ENCODE assay signal across 8 mouse cellular contexts in the genomic region with DNA sequence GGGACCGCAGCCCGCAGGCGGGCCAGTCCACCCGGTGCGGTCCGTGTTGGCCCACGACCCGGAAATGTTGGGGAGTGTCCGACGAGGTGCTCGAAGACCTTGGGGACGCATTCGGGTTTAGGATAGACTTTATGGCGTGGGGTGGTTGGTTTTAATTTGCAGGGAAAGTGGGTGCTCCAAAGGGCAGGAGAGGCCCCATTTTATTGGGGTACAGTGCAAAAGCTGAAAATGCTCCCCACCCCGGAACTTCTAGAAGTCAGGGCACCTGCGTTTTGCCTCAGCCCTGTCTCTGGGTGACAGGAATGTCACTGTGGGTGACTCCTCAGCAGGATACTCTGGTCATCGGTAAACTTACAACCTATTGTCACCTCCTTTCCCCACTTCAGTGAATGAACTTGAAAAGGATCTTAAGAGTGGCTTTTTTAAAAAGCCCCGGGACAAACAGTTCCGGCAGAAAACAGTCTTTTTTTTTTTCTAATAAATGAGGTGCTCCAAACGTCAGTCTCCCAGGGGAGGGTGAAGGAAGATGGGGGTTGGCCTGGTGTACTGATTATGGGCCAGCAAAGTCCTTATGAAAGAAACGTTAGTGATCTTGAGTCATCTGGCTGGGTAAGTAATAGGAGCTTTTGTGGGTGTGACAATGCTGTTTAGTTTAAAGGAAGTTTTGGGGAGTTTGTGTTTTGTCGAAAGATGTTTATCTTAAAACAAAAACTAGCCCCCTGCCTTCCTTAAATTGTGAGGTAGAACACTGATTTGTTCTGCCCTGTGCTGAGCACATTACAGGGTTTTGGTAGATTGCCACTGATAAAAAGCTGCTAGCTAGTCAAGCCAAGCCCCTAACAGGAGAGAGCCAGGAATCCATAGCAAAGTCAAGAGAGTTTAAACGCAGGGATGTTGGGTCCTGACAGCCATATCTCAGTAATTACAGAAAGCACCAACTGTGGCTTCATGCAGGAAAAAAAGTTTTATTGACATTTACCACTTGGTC. TPM values are rescaled to one million over a fixed set of nuclear protein-coding genes. Genes with fewer than 3 reads are reported as not detected.
A peak's percentile ranks its signal among the peaks of the same experiment; 100 is the strongest.
DNase-seq lines count a peak whose midpoint lies in the region; ATAC-seq and TF ChIP-seq lines count a peak whose summit lies in the region.

No protein-coding gene starts in this region.

- peak overlapping the region; percentile 89 for H3ac ChIP-seq in myocyte (ENCODE audit: control insufficient read depth, insufficient read length)

- 7% methylated on average over 23 of the region's 23 CpGs for WGBS in cerebellum, adult 2 months
- 6% methylated on average over 23 of the region's 23 CpGs for WGBS in bone marrow, adult 2 months
- 2% methylated on average over 23 of the region's 23 CpGs for WGBS in limb, embryonic 15.5 days

- H3K4me3 ChIP-seq in cerebellum, adult 2 months (replicated peaks; ENCODE audit: insufficient read depth, low read depth, low read length), result peak overlapping the region; percentile 88
- peak overlapping the region; percentile 45 for H3K4me3 ChIP-seq in bone marrow, adult 2 months (replicated peaks; ENCODE audit: control insufficient read depth, low read depth, low read length)
- peak overlapping the region; percentile 68 for H3K4me3 ChIP-seq in limb, embryonic 15.5 days
- peak overlapping the region; percentile 86 for H3K4me3 ChIP-seq in myocyte

- no peak for DNase-seq in cerebellum, adult 2 months
- DNase-seq in cerebellum, adult 8-10 months, result no peak
- peak; percentile 40 to 53 for DNase-seq in heart, adult 9 months (ENCODE audit: low spot score in 2 of 2)
- DNase-seq in cerebellum, adult 11-12 months, result no peak
- no peak for DNase-seq in cerebellum, adult 9-11 months

- peak overlapping the region; percentile 71 for H3K9ac ChIP-seq in limb, embryonic 15.5 days

- no peaks in the 10 kb centered on the region for H3K4me1 ChIP-seq in cerebellum, adult 2 months (ENCODE audit: control insufficient read depth, insufficient read depth, low read length)
- H3K4me1 ChIP-seq in bone marrow, adult 2 months (ENCODE audit: control insufficient read depth, insufficient read depth, low read length), result no peaks in the 10 kb centered on the region; the same call in 1 of the 2 replicates
- H3K4me1 ChIP-seq in limb, embryonic 15.5 days, result peaks cover 17% of the 10 kb centered on the region; the same call in 1 of the 2 replicates

- no peak overlapping the region for H3K27ac ChIP-seq in cerebellum, adult 2 months (ENCODE audit: insufficient read depth, low read length)
- H3K27ac ChIP-seq in bone marrow, adult 2 months (ENCODE audit: control insufficient read depth, insufficient read depth, low read depth, low read length, poor library complexity), result no peak overlapping the region; the same call in 1 of the 2 replicates
- H3K27ac ChIP-seq in limb, embryonic 15.5 days, result peak overlapping the region; percentile 91

- no peaks in the 10 kb centered on the region for H3K36me3 ChIP-seq in limb, embryonic 15.5 days
- no peaks in the 10 kb centered on the region for H3K36me3 ChIP-seq in myocyte (ENCODE audit: control insufficient read depth, insufficient read depth)

- H3K27me3 ChIP-seq in cerebellum, adult 2 months (ENCODE audit: control insufficient read depth, insufficient read depth, low read length), result no peaks in the 10 kb centered on the region
- H3K27me3 ChIP-seq in limb, embryonic 15.5 days, result no peaks in the 10 kb centered on the region
- no peaks in the 10 kb centered on the region for H3K27me3 ChIP-seq in myocyte (ENCODE audit: control insufficient read depth, insufficient read depth, insufficient read length)

- H3K9me3 ChIP-seq in limb, embryonic 15.5 days, result no peaks in the 10 kb centered on the region

- no peak for ATAC-seq in limb, embryonic 15.5 days (ENCODE audit: insufficient number of reproducible peaks, low FRiP score, low TSS enrichment, low read depth)

- H3K79me2 ChIP-seq in myocyte (ENCODE audit: control insufficient read depth, insufficient read depth), result peaks cover 39% of the 10 kb centered on the region

- TF ChIP-seq CTCF in cerebellum, adult 2 months (IDR thresholded peaks at IDR 0.05; ENCODE audit: borderline replicate concordance, insufficient read depth, low read depth, low read length), result no peak
- no peak for TF ChIP-seq CTCF in bone marrow, adult 2 months (IDR thresholded peaks at IDR 0.05; ENCODE audit: control insufficient read depth, insufficient read depth, low read length)

- TF ChIP-seq POLR2A in cerebellum, adult 2 months (IDR thresholded peaks at IDR 0.05; ENCODE audit: borderline replicate concordance, insufficient read depth, low read length), result no peak
- TF ChIP-seq POLR2A in bone marrow, adult 2 months (IDR thresholded peaks at IDR 0.05; ENCODE audit: borderline replicate concordance, control insufficient read depth, low read depth, low read length), result no peak
- peak; percentile 40 for TF ChIP-seq POLR2A in myocyte (IDR thresholded peaks at IDR 0.05; ENCODE audit: insufficient read length, low read depth)

- peak overlapping the region; percentile 74 for H3K4me2 ChIP-seq in limb, embryonic 15.5 days
- H3K4me2 ChIP-seq in myocyte (ENCODE audit: low read depth), result peak overlapping the region; percentile 88

TF ChIP-seq in myocyte, 11 proteins besides CTCF, POLR2A, EP300 and RAD21:
- TF ChIP-seq POLR2AphosphoS2 (IDR thresholded peaks at IDR 0.05; ENCODE audit: insufficient read length, low read depth), result no peak
- no peak for TF ChIP-seq MAX (IDR thresholded peaks at IDR 0.05; ENCODE audit: low read depth)
- no peak for TF ChIP-seq E2F4 (IDR thresholded peaks at IDR 0.05; ENCODE audit: insufficient read depth)
- no peak for TF ChIP-seq TCF12 (IDR thresholded peaks at IDR 0.05; ENCODE audit: insufficient read depth, poor library complexity, severe bottlenecking)
- no peak for TF ChIP-seq SRF (IDR thresholded peaks at IDR 0.05; ENCODE audit: control insufficient read depth, insufficient read length, low read depth)
- TF ChIP-seq MYOD1 (IDR thresholded peaks at IDR 0.05; ENCODE audit: control insufficient read depth in 1 of 3, insufficient read length in 2 of 3, low read depth in 2 of 3), result no peak
- no peak for TF ChIP-seq TCF3 (IDR thresholded peaks at IDR 0.05; ENCODE audit: insufficient read length, low read depth)
- no peak for TF ChIP-seq MYOG (IDR thresholded peaks at IDR 0.05; ENCODE audit: control insufficient read depth in 1 of 3, insufficient read depth in 1 of 3, insufficient read length in 2 of 3, low read depth in 2 of 3)
- TF ChIP-seq CEBPB (IDR thresholded peaks at IDR 0.05; ENCODE audit: insufficient read depth, poor library complexity, severe bottlenecking), result no peak
- TF ChIP-seq USF1 (IDR thresholded peaks at IDR 0.05; ENCODE audit: low read depth), result no peak
- TF ChIP-seq REST (IDR thresholded peaks at IDR 0.05; ENCODE audit: insufficient read depth, insufficient read length), result no peak
TF ChIP-seq in myocyte: peak in this region for 0.

RNA-seq across cellular contexts. Expression of a gene that starts 39.1 kb away (rescaled TPM):
- polyA plus RNA-seq in cerebellum, adult 2 months (2012; rRNA removed), result 40.4 and 48.5 TPM in 2 replicates
- polyA plus RNA-seq in bone marrow, adult 2 months (2011; ENCODE audit: insufficient read depth, insufficient read length, low replicate concordance, missing spikeins), result 1.0 and 2.1 TPM in 2 replicates
- 18.0 and 19.2 TPM in 2 replicates for polyA plus RNA-seq in limb, embryonic 15.5 days (2015; fragmentation: Nextera tagmentation; extraction: Ambion mirVana)
- 11.2 TPM for polyA plus RNA-seq in myocyte (2012; fragmentation: generic; extraction: Trizol)

Comparison
In these comparisons a context has a peak if more than half of its experiments do, and no peak if none do; other contexts are left out.
1. DNase-seq: peak in heart, adult 9 months (2 of 2); none in cerebellum, adult 2 months (0 of 2), cerebellum, adult 8-10 months (single experiment), cerebellum, adult 11-12 months (single experiment) and cerebellum, adult 9-11 months (single experiment).
2. Peak in every context shown above with its lines, with median percentiles within 50 percentile points of each other: H3K4me3 ChIP-seq.